Comparison of ENCODE assay signal across 32 mouse cellular contexts in genomic region chr16:14403507-14403906, GRCm38 (mm10).
"Had no signal": no experiment of that assay in that cellular context is flagged by ENCODE, and none has a peak within 500 bp of the region (broad histone marks: within the 10 kb centered on the region; RNA-seq: fewer than 3 reads in every experiment).

No protein-coding gene starts in this region.

- H3K27me3 ChIP-seq: limb, embryonic 12.5 days; limb, embryonic 13.5 days; limb, embryonic 15.5 days; liver, embryonic 12.5 days; liver, embryonic 13.5 days; liver, embryonic 15.5 days; lung, embryonic 15.5 days; megakaryocyte, embryonic 14.5 days; midbrain, embryonic 12.5 days; midbrain, embryonic 13.5 days; midbrain, embryonic 15.5 days; neural tube, embryonic 12.5 days had no signal

- H3K4me1 ChIP-seq: limb, embryonic 10.5 days; limb, embryonic 12.5 days; limb, embryonic 13.5 days; limb, embryonic 15.5 days; liver, embryonic 12.5 days; liver, embryonic 13.5 days; liver, embryonic 15.5 days; lung, embryonic 15.5 days; midbrain, embryonic 10.5 days; midbrain, embryonic 12.5 days; midbrain, embryonic 13.5 days; midbrain, embryonic 15.5 days; neural tube, embryonic 12.5 days had no signal

- H3K4me2 ChIP-seq: limb, embryonic 12.5 days; limb, embryonic 13.5 days; limb, embryonic 15.5 days; liver, embryonic 11.5 days; liver, embryonic 12.5 days; liver, embryonic 13.5 days; liver, embryonic 15.5 days; lung, embryonic 14.5 days; lung, embryonic 15.5 days; midbrain, embryonic 11.5 days; midbrain, embryonic 12.5 days; midbrain, embryonic 13.5 days; midbrain, embryonic 15.5 days; neural tube, embryonic 12.5 days had no signal

- H3K9me3 ChIP-seq: limb, embryonic 10.5 days; limb, embryonic 12.5 days; limb, embryonic 13.5 days; limb, embryonic 15.5 days; liver, embryonic 12.5 days; liver, embryonic 13.5 days; liver, embryonic 15.5 days; lung, embryonic 15.5 days; megakaryocyte, embryonic 14.5 days; midbrain, embryonic 10.5 days; midbrain, embryonic 12.5 days; midbrain, embryonic 13.5 days; midbrain, embryonic 15.5 days; neural tube, embryonic 12.5 days had no signal

- H3K27ac ChIP-seq: limb, embryonic 10.5 days; limb, embryonic 12.5 days; limb, embryonic 13.5 days; limb, embryonic 15.5 days; liver, embryonic 12.5 days; liver, embryonic 13.5 days; liver, embryonic 14.5 days; liver, embryonic 15.5 days; lung, embryonic 15.5 days; macrophage; midbrain, embryonic 10.5 days; midbrain, embryonic 12.5 days; midbrain, embryonic 13.5 days; midbrain, embryonic 15.5 days; neural tube, embryonic 12.5 days had no signal

- H3K9ac ChIP-seq: limb, embryonic 12.5 days; limb, embryonic 13.5 days; limb, embryonic 15.5 days; liver, embryonic 12.5 days; liver, embryonic 13.5 days; liver, embryonic 14.5 days; liver, embryonic 15.5 days; liver, postnatal 0 days; lung, embryonic 14.5 days; lung, embryonic 15.5 days; midbrain, embryonic 12.5 days; midbrain, embryonic 13.5 days; midbrain, embryonic 15.5 days; neural tube, embryonic 12.5 days had no signal

- DNase-seq: left cerebral cortex, postnatal 4 days; liver; liver, embryonic 13.5 days; liver, postnatal 0 days; lung, adult 18-20 months; lung, adult 2 months; lung, embryonic 14.5 days; lung, postnatal 10 days; lung, postnatal 14 days; lung, postnatal 36 days; lung, postnatal 4 days; midbrain, embryonic 14.5 days had no signal

- ATAC-seq: liver, embryonic 12.5 days; liver, postnatal 0 days; lung, postnatal 0 days; midbrain, embryonic 13.5 days; midbrain, embryonic 15.5 days; midbrain, embryonic 16.5 days had no signal

- H3K4me3 ChIP-seq: limb, embryonic 10.5 days; limb, embryonic 12.5 days; limb, embryonic 13.5 days; limb, embryonic 15.5 days; liver, embryonic 12.5 days; liver, embryonic 13.5 days; liver, embryonic 15.5 days; lung, embryonic 15.5 days; megakaryocyte, embryonic 14.5 days; midbrain, embryonic 10.5 days; midbrain, embryonic 12.5 days; midbrain, embryonic 13.5 days; midbrain, embryonic 15.5 days; myocyte; neural tube, embryonic 12.5 days had no signal
